Mouse (Mus musculus) gastrocnemius, adult 18-20 months (tissue): ENCODE data around the gene Tsga10ip. TPM values are rescaled to one million over a fixed set of nuclear protein-coding genes. Genes with fewer than 3 reads are reported as not detected.
"Not testable (repeated sequence)": the region's sequence is repeated elsewhere in the genome, so short reads cannot be mapped to it uniquely, and the experiment has no call there.

ENCODE experiments used
- DNase-seq: peaks from one replicate; pipeline ENCODE4 v3.0.0; 2021; ENCODE audit warnings: low spot score
- total RNA-seq, 2 experiments: library from RNA; stranded (reverse); gene quantifications; 2 replicates each; pipeline ENCODE4 v1.2.3; 2021

Tsga10ip gene
- total RNA-seq, 2 experiments from 2014 or later, result 1.2 to 1.3 TPM

- no peak for DNase-seq
Measured at GRCm38 (mm10) chr19:5390416-5390815, 11.9 kb downstream of the Tsga10ip start.

DNA sequence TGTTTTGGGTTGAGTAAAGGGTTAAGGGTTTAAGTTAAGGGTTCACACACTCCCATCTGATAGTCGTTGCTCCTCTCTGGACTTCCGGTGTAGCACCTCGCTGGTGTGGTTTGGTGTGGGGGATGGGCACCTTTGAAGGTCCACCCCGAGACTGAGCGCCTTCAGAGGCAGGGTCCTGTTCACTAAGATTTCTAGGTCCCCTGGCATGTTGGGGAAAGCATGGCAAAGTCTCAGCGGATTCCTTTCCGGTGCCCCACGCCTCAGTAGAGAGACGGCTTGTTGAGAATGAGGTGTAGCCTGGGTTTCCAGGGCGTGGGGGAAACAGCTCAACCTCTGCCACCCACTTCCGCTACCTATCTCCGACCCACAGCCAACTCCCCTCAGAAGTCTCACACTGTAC lies 12.7 kb downstream of the Tsga10ip start:
- DNase-seq, result no peak

DNA sequence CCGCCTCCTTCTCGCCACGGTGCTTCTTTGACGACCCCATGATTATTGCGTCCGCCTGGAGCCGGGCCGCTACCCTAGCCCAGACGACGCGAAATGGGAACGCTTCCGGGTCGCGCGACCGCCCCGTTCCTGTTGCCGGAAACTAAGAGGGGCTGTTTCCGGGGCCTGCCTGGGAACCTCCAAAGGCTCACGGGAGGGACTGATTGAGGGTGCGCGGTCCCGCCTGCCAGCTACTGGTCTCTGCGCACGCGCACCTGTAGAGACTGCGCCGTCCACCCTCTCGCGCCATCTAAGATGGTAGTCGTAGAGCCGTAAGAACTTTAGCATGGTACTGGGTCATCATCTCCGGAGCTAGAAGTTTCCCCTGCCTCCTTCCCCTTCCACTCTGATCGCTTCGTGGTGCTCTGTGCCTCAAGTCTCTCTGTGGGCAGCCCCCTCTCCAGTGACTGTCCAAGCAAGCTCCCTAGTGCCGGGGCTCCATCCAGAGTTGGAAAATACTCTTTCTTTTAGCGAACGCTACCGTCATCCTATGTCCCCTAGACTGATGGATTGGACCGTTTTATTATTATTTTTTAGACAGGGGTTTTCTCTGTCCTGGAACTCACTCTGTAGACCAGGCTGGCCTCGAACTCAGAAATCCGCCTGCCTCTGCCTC lies 13.6 kb downstream of the Tsga10ip start, which contains the start of gene Sart1:
Gene Sart1, minus strand, starts transcription at position 116 of the 655 bp plus-strand sequence.
- DNase-seq, result peak; percentile 95

DNA sequence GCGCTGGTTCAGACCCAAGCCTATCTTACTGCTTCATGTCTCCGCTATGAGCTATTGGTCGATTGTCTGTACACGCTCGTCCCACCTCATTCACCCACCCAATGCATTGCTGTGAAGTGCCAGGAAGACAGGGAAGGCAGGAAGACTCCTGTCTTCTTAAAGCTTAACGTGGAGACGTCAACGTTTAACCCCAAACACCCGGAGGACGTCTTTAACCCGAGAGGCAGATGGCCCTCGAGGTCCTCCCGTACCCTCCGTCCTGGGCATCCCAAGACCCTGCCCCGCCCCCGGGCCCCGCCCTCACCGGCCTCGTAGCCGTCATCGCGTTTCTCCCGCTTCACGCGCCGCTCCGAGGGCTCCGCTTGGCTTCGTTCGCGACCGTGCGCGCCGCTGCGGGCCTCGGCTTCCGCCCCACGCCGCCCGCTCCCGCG lies 14.3 kb downstream of the Tsga10ip start:
- no peak for DNase-seq

GRCm38 (mm10) chr19:5384715-5385114 lies 17.6 kb downstream of the Tsga10ip start:
- DNase-seq, result no peak

- DNase-seq, result no peak
Measured at GRCm38 (mm10) chr19:5383326-5383725, 19.0 kb downstream of the Tsga10ip start.

DNA sequence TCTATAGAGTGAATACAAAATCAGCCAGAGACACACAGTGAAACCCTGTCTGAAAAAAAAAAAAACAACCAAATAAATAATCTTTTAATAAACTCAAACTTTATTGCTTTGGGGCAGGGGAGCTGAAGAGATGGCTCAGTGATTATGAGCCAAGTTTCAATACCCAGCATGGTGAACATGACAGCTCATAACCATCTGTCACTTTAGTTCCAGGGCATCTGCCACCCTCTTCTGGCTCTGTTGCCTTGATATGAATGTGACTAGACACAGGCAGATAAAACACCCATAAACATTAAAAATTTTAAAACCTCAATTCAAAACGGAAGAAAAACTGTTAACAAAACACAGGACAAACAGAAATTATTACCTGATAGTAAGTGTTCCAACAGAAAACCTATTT lies 24.9 kb downstream of the Tsga10ip start:
- DNase-seq, result no peak

DNA sequence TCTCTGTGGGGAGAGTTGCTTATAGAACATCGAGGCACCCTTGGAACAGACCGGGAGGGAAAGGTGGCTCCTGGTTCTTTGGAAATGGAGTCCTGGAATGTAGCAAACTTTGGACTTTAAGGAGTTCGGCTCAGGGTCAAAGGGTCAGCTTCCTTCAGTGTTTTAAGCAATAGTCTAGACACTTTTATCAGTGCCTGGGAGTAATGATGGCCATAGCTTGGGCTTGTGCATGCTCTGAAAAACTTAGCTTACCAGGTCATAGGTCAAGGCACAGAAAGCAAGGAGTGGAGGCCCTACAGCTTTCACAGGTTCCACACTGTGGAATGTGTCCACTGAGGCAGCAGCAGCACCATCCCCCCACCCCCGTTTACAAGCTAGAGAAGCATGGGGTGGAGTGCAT lies 27.6 kb downstream of the Tsga10ip start:
- no peak for DNase-seq

- DNase-seq, result no peak
Measured at GRCm38 (mm10) chr19:5374177-5374576, 28.1 kb downstream of the Tsga10ip start.

GRCm38 (mm10) chr19:5372724-5373123 lies 29.6 kb downstream of the Tsga10ip start:
- no peak for DNase-seq

GRCm38 (mm10) chr19:5370932-5371331 lies 31.4 kb downstream of the Tsga10ip start:
- DNase-seq, result no peak

DNA sequence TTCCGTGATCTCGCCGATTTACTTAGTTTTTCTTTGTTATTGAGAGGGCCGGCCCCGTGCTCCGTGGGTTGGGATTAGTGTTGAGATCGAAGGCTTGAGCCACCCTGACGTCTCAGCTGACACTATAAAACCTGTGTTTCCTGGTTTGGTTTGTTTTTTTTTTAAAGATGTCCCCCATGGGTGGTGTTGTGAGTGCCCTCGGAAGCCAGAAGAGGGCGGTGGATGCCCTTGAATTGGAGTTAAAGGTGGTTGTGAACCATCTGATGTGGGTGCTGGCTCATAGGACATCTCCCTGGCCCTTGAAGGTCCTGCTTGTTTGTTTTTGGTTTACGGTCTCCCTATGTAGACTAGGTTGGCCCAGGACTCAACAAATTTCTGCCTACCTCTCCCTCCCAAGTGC lies 34.9 kb downstream of the Tsga10ip start:
- DNase-seq, result no peak

- no peak for DNase-seq
Measured at GRCm38 (mm10) chr19:5367053-5367359, 35.3 kb downstream of the Tsga10ip start, which contains the start of gene Banf1. Gene Banf1 (minus strand): TSS chr19:5367168.

GRCm38 (mm10) chr19:5366175-5367052 lies 35.9 kb downstream of the Tsga10ip start, which contains the start of gene Eif1ad:
Gene Eif1ad (plus strand): TSS chr19:5366741.
- peak; percentile 94 for DNase-seq

DNA sequence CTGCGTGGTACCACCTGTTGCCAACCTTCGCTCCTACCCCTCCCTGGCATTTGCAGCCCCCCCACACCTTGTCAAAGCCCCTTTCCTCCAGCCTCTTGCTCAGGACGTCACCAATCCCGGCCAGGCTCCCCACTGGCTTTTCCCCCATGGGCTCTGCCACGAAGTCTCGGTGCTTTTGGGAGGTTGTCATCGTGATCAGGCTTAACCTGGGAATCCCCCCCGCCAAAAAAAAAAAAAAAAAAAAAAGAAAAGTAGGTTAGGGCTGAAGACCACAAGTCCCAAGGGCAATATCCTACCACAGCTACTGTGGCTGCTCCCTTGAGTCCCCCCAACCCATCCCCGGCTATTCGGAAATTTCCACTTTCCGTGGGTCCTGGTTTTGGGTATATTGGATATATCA lies 36.6 kb downstream of the Tsga10ip start:
- DNase-seq, result no peak

- DNase-seq, result no peak
Measured at GRCm38 (mm10) chr19:5364124-5364523, 38.2 kb downstream of the Tsga10ip start.

DNA sequence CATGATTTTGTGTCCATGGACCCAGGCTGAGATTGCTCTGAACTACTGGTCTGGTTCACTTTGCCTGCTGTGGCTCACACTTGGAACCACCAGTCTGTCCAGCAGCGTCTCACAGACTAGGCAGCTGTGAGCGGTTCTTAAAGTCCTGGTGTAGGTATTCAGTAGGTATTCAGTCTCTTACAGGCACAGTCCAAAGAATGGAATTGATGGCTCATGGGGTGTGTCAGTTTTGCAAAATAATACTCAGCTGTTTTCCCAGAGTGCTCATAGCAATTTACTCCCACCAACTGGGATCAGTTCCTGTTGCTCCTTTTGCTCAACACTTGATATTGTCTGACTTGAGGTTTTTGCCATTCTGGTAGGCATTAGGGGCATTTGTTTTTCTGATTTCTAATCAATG lies 40.1 kb downstream of the Tsga10ip start:
- DNase-seq, result no peak

DNA sequence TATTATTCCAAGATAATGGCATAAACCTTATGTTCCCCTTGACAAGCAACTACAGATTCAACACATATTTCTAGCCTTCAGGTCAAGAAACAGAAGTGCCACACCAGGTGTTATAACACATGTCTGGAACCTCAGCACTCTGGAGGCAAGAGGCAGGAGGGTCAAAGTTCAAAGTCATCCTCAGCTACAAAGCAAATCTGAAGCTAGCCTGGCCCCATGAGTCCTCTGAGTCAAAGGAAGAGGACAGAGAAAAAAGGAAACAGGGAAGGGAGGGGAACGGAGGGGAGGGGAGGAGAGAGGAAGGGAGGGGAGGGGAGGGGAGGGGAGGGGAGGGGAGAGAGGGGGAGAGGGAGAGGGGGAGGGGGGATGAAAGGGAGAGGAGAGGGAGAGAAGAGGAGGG lies 46.2 kb downstream of the Tsga10ip start:
- no peak for DNase-seq

DNA sequence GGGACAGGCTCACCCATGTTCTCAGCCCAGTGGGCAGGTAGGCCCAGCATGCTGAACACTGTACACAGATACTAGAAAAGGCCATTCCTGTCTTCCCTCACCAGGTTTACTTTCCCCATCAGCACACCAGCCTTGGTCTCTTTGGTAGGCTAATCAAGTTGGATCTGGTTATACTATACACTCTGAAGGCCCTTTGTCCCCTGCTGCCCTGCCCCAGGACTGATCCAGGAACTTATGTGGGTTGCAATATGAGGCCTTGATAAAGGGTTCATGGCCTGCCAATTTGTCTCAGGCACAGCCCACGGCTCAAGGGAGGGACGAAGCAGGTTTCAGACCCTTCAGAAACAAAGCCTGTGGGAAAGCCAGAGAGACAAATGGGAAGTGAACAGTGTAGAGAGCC lies 48.7 kb downstream of the Tsga10ip start:
- DNase-seq, result no peak

GRCm38 (mm10) chr19:5349502-5349873 lies 52.8 kb downstream of the Tsga10ip start, which contains the start of gene Cst6:
Gene Cst6 (minus strand): TSS chr19:5349574.
- not testable (repeated sequence) for DNase-seq

DNA sequence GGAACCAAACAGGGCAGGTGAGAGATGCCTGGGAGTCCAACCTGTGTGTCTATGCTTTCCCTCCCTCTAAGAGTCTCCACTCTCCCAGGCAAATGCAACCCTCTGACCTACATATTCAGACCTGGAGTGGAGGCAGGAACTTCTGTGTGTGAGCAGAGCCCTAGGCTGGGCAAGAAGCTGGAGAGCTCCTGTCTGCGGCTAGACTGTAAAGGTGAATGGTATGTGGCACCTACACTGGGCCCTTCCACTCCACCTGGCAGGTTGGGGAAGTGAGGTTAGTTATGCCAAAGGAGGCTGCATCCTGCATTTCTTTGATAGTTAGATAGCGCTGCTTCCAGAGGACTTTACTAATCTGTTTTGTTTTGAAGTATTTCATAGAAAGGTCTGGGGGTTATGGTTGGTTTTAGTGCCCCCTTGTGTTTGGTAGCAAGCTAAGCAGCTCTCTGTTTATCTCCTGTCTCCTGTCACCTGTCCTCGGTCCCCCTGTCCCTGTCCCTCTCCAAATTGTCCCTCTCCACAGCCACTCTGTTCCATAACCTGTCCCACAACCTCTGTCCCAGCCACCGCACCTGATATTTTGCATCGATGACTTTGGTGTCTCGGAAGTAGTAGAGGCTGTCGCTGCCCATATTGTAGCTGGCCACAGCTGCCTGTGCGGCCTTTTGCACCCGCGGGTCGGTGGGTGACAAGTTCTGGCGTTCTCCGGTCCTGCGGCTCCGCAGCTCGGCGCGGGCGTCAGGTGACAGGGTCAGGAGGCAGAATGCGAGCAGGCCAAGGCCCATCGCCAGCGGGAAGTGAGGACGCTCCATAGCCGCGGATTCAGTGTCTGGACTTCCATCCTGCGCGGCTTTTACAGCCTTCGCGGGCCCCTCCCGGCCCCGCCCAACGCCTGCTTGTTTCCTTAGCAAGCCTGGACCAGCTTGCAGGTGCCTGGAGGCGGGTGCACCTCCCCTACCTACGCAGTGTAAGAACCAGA lies 53.5 kb downstream of the Tsga10ip start:
- peak; percentile 44 for DNase-seq

GRCm38 (mm10) chr19:5348064-5348463 lies 54.3 kb downstream of the Tsga10ip start:
- DNase-seq, result no peak
